Mouse (Mus musculus): ENCODE data around the gene Vmn1r211.
"Not testable (repeated sequence)": the region's sequence is repeated elsewhere in the genome, so short reads cannot be mapped to it uniquely, and the experiment has no call there.

The Vmn1r211 gene

GRCm38 (mm10) chr13:22857461-22857860 lies at the start of gene Vmn1r211:
TSS of gene Vmn1r211 (minus strand) at chr13:22857561.
- no peak for DNase-seq (ENCODE audit: extremely low spot score, low read depth, low spot score)

- no peak for DNase-seq (ENCODE audit: extremely low spot score, low read depth, low spot score)
Measured at GRCm38 (mm10) chr13:22884105-22884504, 26.7 kb upstream of the Vmn1r211 start, which contains the start of gene Vmn1r212. TSS of gene Vmn1r212 (minus strand) at chr13:22884205.

GRCm38 (mm10) chr13:22879257-22879656 lies 21.9 kb upstream of the Vmn1r211 start:
- no peak for DNase-seq (ENCODE audit: extremely low spot score, low read depth, low spot score)

- no peak for DNase-seq (ENCODE audit: extremely low spot score, low read depth, low spot score)
Measured at GRCm38 (mm10) chr13:22854760-22855159, 2.6 kb downstream of the Vmn1r211 start.

GRCm38 (mm10) chr13:22846798-22847197 lies 10.6 kb downstream of the Vmn1r211 start:
- DNase-seq (ENCODE audit: extremely low spot score, low read depth, low spot score) = no peak

- not testable (repeated sequence) for DNase-seq (ENCODE audit: extremely low spot score, low read depth, low spot score)
Measured at GRCm38 (mm10) chr13:22844304-22844703, 13.1 kb downstream of the Vmn1r211 start.

GRCm38 (mm10) chr13:22831248-22831647 lies 26.1 kb downstream of the Vmn1r211 start, which contains the start of gene Vmn1r210:
TSS of gene Vmn1r210 (minus strand) at chr13:22831348.
- no peak for DNase-seq (ENCODE audit: extremely low spot score, low read depth, low spot score)

- DNase-seq (ENCODE audit: extremely low spot score, low read depth, low spot score) = not testable (repeated sequence)
Measured at GRCm38 (mm10) chr13:22829395-22829794, 28.0 kb downstream of the Vmn1r211 start.

- DNase-seq (ENCODE audit: extremely low spot score, low read depth, low spot score) = not testable (repeated sequence)
Measured at GRCm38 (mm10) chr13:22821601-22822000, 35.8 kb downstream of the Vmn1r211 start.

GRCm38 (mm10) chr13:22809582-22809981 lies 47.8 kb downstream of the Vmn1r211 start, which contains the start of gene Vmn1r209:
TSS of gene Vmn1r209 (minus strand) at chr13:22809682.
- DNase-seq (ENCODE audit: extremely low spot score, low read depth, low spot score) = not testable (repeated sequence)

Measured in hindlimb bud, embryonic 11.5 days (tissue).